Mouse (Mus musculus): ENCODE measurements around the gene Chn2. TPM values are rescaled to one million over a fixed set of nuclear protein-coding genes. Genes with fewer than 3 reads are reported as not detected.

Chn2 gene
- polyA plus RNA-seq, 1 experiment from 2014 or later = 5.4 TPM

DNA sequence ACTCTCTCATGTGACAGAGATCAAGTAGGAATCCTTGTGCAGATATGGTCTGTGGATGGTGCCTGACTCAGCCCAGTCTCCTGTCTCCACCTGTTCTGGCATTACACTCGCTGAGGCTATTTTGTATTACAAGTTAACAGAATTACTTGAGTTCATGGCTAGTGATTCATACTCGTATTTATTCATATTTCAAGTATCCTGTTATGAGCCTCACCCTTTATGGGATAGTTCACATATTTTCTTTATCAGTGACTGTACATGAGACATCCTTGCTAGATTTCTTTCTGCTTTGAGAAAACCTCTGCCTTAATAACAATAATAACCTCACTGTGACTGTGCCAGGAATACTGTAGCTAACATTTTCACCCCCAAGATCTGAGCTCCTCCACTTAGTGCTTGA lies 164.0 kb downstream of the Chn2 start:
- ATAC-seq (replicated peaks; ENCODE audit: insufficient number of reproducible peaks, insufficient read depth, low FRiP score, low read depth) = no peak
- no peaks in the 10 kb centered on the region for H3K9me3 ChIP-seq (replicated peaks)
- 63% methylated on average over 2 of the region's 2 CpGs for WGBS

DNA sequence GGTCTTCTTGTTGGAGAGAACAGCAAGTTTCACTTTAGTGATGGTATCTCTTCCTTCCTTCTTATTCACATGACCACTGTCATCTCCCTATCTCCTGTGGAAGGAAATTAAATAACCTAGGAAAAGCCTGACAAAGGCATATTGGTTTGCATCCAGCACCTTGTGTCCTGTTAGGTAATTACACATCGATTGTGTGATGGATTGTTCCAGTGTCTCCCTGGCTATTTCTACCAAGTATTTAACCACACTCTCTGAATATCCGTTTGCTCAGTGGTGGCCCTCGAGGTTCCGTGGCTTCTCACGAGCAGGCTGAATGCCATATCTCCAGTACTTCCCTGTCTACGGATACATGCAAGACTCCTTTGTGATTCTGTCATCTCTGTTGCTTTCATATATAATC lies 164.6 kb downstream of the Chn2 start:
- Histone ChIP-seq H3K9me3 (replicated peaks) (no peaks in the 10 kb centered on the region), H3K4me2 (no peak overlapping the region), H3K36me3 (no peaks in the 10 kb centered on the region), H3K27me3 (no peaks in the 10 kb centered on the region), H3K4me1 (replicated peaks) (peaks cover 8% of the 10 kb centered on the region), H3K9ac (no peak overlapping the region), H3K4me3 (no peak overlapping the region), H3K27ac (no peak overlapping the region)
- WGBS = 50% methylated on average over 6 of the region's 6 CpGs
- no peak for ATAC-seq (replicated peaks; ENCODE audit: insufficient number of reproducible peaks, insufficient read depth, low FRiP score, low read depth)

More for the DNA sequence above, 164.0 kb downstream of the Chn2 start:
- H3K27me3 ChIP-seq = no peaks in the 10 kb centered on the region
- no peak overlapping the region for H3K27ac ChIP-seq
- peaks cover 8% of the 10 kb centered on the region for H3K4me1 ChIP-seq (replicated peaks)
- no peaks in the 10 kb centered on the region for H3K36me3 ChIP-seq
- H3K4me2 ChIP-seq = no peak overlapping the region
- no peak overlapping the region for H3K9ac ChIP-seq
- H3K4me3 ChIP-seq = no peak overlapping the region

DNA sequence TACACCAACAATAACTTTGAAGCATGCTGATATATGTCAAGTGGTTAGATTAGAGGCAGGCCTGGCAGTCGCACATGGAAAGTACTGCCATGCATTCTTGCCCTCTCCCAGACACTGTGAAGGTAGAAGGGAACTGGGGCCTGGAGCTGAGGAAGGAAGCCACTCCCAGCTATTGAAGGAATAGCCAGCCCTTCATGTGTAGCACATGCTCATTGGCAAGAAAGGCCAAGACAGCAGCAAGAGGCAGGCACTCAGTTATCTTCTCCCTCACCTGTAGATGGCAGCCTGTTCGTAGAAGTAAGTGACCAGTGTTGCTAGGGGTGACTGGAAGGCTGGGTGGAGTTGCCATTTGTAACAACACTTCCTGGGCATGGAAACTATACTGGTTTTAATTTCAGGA lies 165.6 kb downstream of the Chn2 start:
- no peak overlapping the region for H3K4me2 ChIP-seq
- no peak overlapping the region for H3K4me3 ChIP-seq
- 19% methylated on average over 2 of the region's 2 CpGs for WGBS
- no peaks in the 10 kb centered on the region for H3K9me3 ChIP-seq (replicated peaks)
- no peaks in the 10 kb centered on the region for H3K27me3 ChIP-seq
- no peaks in the 10 kb centered on the region for H3K36me3 ChIP-seq
- ATAC-seq (replicated peaks; ENCODE audit: insufficient number of reproducible peaks, insufficient read depth, low FRiP score, low read depth) = no peak; the same call in 1 of the 2 replicates
- H3K9ac ChIP-seq = no peak overlapping the region
- H3K4me1 ChIP-seq (replicated peaks) = peaks cover 8% of the 10 kb centered on the region
- no peak overlapping the region for H3K27ac ChIP-seq

DNA sequence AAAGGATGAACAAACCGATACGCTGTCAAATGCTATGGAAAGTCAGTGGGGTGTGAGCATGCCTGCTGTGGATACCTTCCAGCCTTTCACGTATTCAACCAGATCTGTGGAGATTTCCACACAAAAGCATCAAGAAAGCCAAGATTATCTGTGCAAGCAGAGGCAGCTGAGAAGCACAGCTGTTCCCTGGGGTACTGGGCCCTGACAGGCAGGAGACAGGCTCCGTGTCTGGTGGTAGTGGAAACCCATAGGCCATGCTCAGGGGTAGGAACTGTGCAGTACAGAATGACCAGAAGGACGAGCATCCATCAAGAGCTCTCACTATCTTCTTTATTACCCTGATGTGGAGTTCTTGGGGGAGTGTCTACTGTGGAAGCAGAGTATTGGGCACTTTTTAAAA lies 166.1 kb downstream of the Chn2 start:
- H3K27me3 ChIP-seq = no peaks in the 10 kb centered on the region
- H3K36me3 ChIP-seq = no peaks in the 10 kb centered on the region
- H3K4me2 ChIP-seq = no peak overlapping the region
- H3K9me3 ChIP-seq (replicated peaks) = no peaks in the 10 kb centered on the region
- peaks cover 8% of the 10 kb centered on the region for H3K4me1 ChIP-seq (replicated peaks)
- no peak for ATAC-seq (replicated peaks; ENCODE audit: insufficient number of reproducible peaks, insufficient read depth, low FRiP score, low read depth)
- 73% methylated on average over 5 of the region's 5 CpGs for WGBS
- no peak overlapping the region for H3K27ac ChIP-seq
- no peak overlapping the region for H3K9ac ChIP-seq
- H3K4me3 ChIP-seq = no peak overlapping the region

DNA sequence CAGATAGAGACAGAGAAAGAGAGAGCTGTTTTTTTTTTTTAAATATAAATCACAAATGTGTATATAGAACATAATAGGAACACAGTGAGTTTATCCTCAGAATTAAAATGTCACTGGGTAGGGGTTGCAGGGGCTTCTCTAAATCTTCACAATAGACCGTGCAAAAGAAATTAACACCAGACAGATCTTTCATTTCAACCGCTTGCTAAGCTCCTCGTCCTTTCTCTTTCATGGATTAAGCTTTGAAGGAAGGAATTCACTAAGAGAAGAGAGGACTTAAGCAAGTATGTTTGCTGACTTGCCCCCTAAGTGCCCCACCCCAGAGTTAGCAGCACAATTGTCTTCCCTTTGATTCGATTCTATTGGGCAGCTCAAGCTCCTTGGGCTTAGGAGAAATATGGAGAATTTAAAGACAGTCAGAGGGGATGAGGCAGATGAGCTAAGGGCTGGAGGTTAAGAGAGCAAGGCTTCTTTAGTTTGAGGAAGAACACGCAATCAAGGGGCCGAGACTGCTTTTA lies 166.9 kb downstream of the Chn2 start:
- H3K9me3 ChIP-seq (replicated peaks) = no peaks in the 10 kb centered on the region
- no peak overlapping the region for H3K4me2 ChIP-seq
- no peak for ATAC-seq (replicated peaks; ENCODE audit: insufficient number of reproducible peaks, insufficient read depth, low FRiP score, low read depth)
- 81% methylated on average over 6 of the region's 6 CpGs for WGBS
- no peaks in the 10 kb centered on the region for H3K27me3 ChIP-seq
- no peak overlapping the region for H3K9ac ChIP-seq
- no peak overlapping the region for H3K4me3 ChIP-seq
- H3K36me3 ChIP-seq = no peaks in the 10 kb centered on the region
- H3K27ac ChIP-seq = no peak overlapping the region
- H3K4me1 ChIP-seq (replicated peaks) = peaks cover 8% of the 10 kb centered on the region

DNA sequence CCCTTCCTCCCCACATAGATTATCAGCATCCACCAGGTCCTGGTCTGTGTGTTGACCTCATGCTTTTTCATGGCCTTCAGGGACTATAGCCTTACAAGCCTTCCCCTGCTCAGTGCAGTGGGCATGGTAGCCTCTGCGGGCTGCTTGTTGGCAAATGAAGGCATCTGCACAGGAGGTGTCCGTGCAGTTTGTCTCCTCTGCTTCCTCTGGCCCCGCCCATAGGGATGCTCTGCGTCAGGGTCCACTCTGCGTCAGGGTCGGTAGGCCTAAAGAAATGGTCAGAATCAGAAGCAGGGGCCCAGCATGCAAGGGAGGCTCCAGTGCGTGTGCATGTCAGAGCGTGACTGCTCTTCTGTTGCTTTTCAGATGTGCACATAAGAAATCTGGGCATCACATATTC lies 169.4 kb downstream of the Chn2 start:
- no peaks in the 10 kb centered on the region for H3K36me3 ChIP-seq
- WGBS = 72% methylated on average over 8 of the region's 8 CpGs
- no peaks in the 10 kb centered on the region for H3K9me3 ChIP-seq (replicated peaks)
- ATAC-seq (replicated peaks; ENCODE audit: insufficient number of reproducible peaks, insufficient read depth, low FRiP score, low read depth) = no peak
- H3K4me2 ChIP-seq = no peak overlapping the region
- H3K27me3 ChIP-seq = no peaks in the 10 kb centered on the region
- H3K4me3 ChIP-seq = no peak overlapping the region
- no peak overlapping the region for H3K9ac ChIP-seq
- no peak overlapping the region for H3K27ac ChIP-seq
- H3K4me1 ChIP-seq (replicated peaks) = peaks cover 8% of the 10 kb centered on the region

DNA sequence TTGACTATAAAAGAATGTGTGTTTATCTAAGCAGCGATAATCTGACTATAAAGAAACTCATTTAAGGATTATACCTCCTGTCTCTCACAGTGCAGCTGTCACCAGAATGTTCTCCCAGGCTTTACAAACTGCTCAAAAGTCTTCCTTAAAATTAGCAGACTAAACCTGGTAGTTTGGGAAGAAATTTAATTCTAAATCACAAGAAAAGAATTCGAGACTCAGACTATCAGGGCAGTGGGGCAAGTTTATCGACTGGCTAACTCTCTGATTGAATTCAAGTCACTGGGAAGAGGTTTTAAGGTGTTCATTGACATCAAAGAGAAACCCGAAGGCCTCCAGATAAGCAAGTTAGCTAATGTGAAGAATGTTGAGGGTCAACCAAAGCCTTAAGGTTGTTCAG lies 171.6 kb downstream of the Chn2 start:
- no peak for ATAC-seq (replicated peaks; ENCODE audit: insufficient number of reproducible peaks, insufficient read depth, low FRiP score, low read depth)
- Histone ChIP-seq H3K9ac (no peak overlapping the region), H3K4me3 (no peak overlapping the region), H3K4me1 (replicated peaks) (no peaks in the 10 kb centered on the region), H3K27me3 (no peaks in the 10 kb centered on the region), H3K36me3 (no peaks in the 10 kb centered on the region), H3K9me3 (replicated peaks) (no peaks in the 10 kb centered on the region), H3K4me2 (no peak overlapping the region), H3K27ac (no peak overlapping the region)
- 62% methylated on average over 4 of the region's 4 CpGs for WGBS

DNA sequence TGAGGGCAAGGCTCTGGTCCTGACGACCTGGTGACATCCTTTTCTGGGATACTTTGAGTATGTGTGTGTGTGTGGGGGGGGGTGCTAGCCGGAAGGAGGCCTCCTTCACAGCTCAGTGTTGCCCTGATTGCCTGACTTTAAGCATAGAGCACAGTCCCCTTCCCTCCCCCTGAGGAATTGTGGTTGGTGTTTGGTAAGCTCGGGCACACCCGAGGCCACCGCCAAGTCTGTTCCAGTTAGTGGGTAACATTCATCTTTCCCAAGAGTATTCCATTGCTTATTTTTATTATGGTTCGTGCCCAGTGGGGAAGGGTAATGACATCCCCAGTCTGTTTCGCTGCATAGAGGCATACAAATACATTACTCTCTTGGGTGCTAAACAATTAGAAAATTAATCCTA lies 172.6 kb downstream of the Chn2 start:
- WGBS = 86% methylated on average over 7 of the region's 7 CpGs
- Histone ChIP-seq H3K36me3 (no peaks in the 10 kb centered on the region), H3K9me3 (replicated peaks) (no peaks in the 10 kb centered on the region), H3K9ac (no peak overlapping the region), H3K27ac (no peak overlapping the region), H3K27me3 (no peaks in the 10 kb centered on the region), H3K4me1 (replicated peaks) (no peaks in the 10 kb centered on the region), H3K4me3 (no peak overlapping the region), H3K4me2 (no peak overlapping the region)
- no peak for ATAC-seq (replicated peaks; ENCODE audit: insufficient number of reproducible peaks, insufficient read depth, low FRiP score, low read depth)

DNA sequence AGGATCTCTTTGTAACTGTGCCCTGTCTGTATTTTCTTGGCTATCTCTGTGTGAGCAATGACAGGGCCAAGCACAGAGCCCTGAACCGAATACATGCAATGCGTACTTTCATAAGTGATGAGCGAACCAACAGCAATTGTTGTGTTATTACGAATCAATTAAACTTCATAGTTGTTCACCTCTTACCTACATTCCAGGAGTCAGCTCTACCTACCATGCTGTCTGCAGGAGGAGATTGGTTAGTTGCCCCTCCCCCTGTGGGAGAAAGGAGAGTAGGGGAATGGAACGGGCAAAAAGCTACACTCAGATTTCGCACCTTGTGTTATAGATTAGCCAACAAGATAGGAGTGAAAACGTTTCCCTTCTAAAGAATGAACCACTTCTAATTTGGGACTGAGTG lies 174.4 kb downstream of the Chn2 start:
- no peak overlapping the region for H3K27ac ChIP-seq
- H3K36me3 ChIP-seq = no peaks in the 10 kb centered on the region
- no peak overlapping the region for H3K9ac ChIP-seq
- ATAC-seq (replicated peaks; ENCODE audit: insufficient number of reproducible peaks, insufficient read depth, low FRiP score, low read depth) = no peak
- 76% methylated on average over 7 of the region's 7 CpGs for WGBS
- no peak overlapping the region for H3K4me2 ChIP-seq
- H3K27me3 ChIP-seq = no peaks in the 10 kb centered on the region
- no peak overlapping the region for H3K4me3 ChIP-seq
- H3K4me1 ChIP-seq (replicated peaks) = no peaks in the 10 kb centered on the region
- no peaks in the 10 kb centered on the region for H3K9me3 ChIP-seq (replicated peaks)

DNA sequence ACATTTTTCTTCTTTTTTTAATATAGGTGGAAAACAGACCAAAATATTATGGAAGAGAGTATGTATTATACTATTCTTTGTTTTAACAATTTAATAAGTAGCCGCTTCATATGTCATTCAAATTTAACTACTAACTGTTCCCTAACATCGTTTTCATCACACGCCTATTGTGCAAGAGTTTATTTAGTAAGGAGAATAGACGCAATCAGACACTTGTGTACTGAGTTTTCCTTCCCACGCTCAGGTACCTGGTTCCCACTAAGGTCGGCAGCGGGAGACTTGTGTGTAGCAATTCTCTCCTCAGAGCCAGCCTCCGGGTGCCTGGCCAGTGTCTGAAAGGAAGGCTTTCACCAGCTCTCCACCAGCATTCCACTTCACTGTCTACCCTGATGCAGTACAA lies 176.3 kb downstream of the Chn2 start:
- Histone ChIP-seq H3K4me3 (no peak overlapping the region), H3K36me3 (no peaks in the 10 kb centered on the region), H3K4me2 (no peak overlapping the region), H3K27me3 (no peaks in the 10 kb centered on the region), H3K4me1 (replicated peaks) (no peaks in the 10 kb centered on the region), H3K9me3 (replicated peaks) (no peaks in the 10 kb centered on the region), H3K9ac (no peak overlapping the region), H3K27ac (no peak overlapping the region)
- WGBS = 71% methylated on average over 8 of the region's 8 CpGs
- ATAC-seq (replicated peaks; ENCODE audit: insufficient number of reproducible peaks, insufficient read depth, low FRiP score, low read depth) = no peak

DNA sequence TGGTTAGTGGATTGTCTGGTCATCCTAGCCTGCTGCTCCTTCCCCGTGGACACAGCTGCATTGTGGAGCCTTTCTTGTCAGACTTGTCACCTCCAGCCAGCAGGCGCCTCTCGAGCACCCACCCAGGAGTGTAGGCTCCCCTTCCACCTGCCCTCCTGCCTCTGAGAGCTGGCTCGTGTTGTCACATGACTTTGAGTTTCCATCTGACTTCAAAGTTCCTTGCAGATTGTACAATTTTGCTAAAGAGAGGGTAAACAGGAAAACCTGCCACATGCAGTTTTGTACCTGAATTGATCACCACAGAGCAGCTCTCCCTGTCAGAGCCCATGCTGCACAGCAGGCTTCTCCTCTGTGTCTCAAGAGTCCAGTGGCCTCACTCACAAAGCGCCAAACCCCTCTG lies 177.2 kb downstream of the Chn2 start:
- WGBS = 76% methylated on average over 5 of the region's 5 CpGs
- Histone ChIP-seq H3K4me3 (no peak overlapping the region), H3K27ac (no peak overlapping the region), H3K27me3 (no peaks in the 10 kb centered on the region), H3K36me3 (no peaks in the 10 kb centered on the region), H3K4me2 (no peak overlapping the region), H3K4me1 (replicated peaks) (no peaks in the 10 kb centered on the region), H3K9ac (no peak overlapping the region), H3K9me3 (replicated peaks) (no peaks in the 10 kb centered on the region)
- no peak for ATAC-seq (replicated peaks; ENCODE audit: insufficient number of reproducible peaks, insufficient read depth, low FRiP score, low read depth)

DNA sequence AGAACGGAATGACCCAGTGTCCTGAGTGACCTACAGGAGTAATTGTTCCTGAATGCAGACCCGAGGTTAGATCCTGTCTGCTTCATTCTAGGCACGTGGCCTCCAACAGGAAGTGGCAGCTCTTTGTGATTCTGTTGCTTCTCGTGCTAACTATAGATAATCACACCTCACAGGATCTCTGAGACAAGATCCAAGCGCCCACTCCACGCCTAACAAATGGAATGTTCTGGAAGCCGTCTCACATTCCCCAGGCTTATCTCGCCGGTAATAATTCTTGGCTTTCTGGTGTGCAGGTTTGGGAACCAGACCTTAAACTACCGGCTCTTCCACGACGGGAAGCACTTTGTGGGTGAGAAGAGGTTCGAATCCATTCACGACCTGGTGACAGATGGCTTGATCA lies 180.8 kb downstream of the Chn2 start:
- no peak for ATAC-seq (replicated peaks; ENCODE audit: insufficient number of reproducible peaks, insufficient read depth, low FRiP score, low read depth)
- H3K9ac ChIP-seq = no peak overlapping the region
- no peak overlapping the region for H3K4me2 ChIP-seq
- H3K4me1 ChIP-seq (replicated peaks) = no peaks in the 10 kb centered on the region
- no peak overlapping the region for H3K4me3 ChIP-seq
- H3K27ac ChIP-seq = no peak overlapping the region
- no peaks in the 10 kb centered on the region for H3K9me3 ChIP-seq (replicated peaks)
- no peaks in the 10 kb centered on the region for H3K27me3 ChIP-seq
- 52% methylated on average over 14 of the region's 14 CpGs for WGBS
- no peaks in the 10 kb centered on the region for H3K36me3 ChIP-seq
